Mouse (Mus musculus): ENCODE data around the gene Gm10799.
"Not testable (repeated sequence)": the region's sequence is repeated elsewhere in the genome, so short reads cannot be mapped to it uniquely, and the experiment has no call there.

- TF ChIP-seq CTCF (conservative IDR thresholded peaks at IDR 0.05; ENCODE audit: low read length); NANOG (IDR thresholded peaks at IDR 0.05; ENCODE audit: borderline replicate concordance, low read length): not testable (repeated sequence)
These were observed 9.9 kb upstream of the Gm10799 start for GRCm38 (mm10) chr2:104078285-104078684.

All from E14TG2a.4 (cell line).